Mouse (Mus musculus): ENCODE measurements around the gene Atp5j. TPM values are rescaled to one million over a fixed set of nuclear protein-coding genes. Genes with fewer than 3 reads are reported as not detected.
A peak's percentile ranks its signal among the peaks of the same experiment; 100 is the strongest.

Gene Atp5j
- 100 to 1,000 TPM; 355 to 408 TPM for total RNA-seq (2021)

GRCm38 (mm10) chr16:84835441-84835822, at the start of gene Atp5j:
Gene Atp5j, minus strand, starts transcription at chr16:84835625.
- peak; percentile 64 to 70 for DNase-seq (ENCODE audit: extremely low spot score in 1 of 2, low spot score in 1 of 2)

GRCm38 (mm10) chr16:84884572-84884971, 49.1 kb upstream of the Atp5j start:
- DNase-seq (ENCODE audit: extremely low spot score in 1 of 2, low spot score in 1 of 2), result no peak

GRCm38 (mm10) chr16:84881754-84882321, 46.4 kb upstream of the Atp5j start:
- no peak for DNase-seq (ENCODE audit: extremely low spot score in 1 of 2, low spot score in 1 of 2)

- no peak for DNase-seq (ENCODE audit: extremely low spot score in 1 of 2, low spot score in 1 of 2)
Measured at GRCm38 (mm10) chr16:84881168-84881567, 45.7 kb upstream of the Atp5j start.

GRCm38 (mm10) chr16:84879146-84879545, 43.7 kb upstream of the Atp5j start:
- DNase-seq (ENCODE audit: extremely low spot score in 1 of 2, low spot score in 1 of 2), result peak; percentile 54 to 82

- no peak for DNase-seq (ENCODE audit: extremely low spot score in 1 of 2, low spot score in 1 of 2)
Measured at GRCm38 (mm10) chr16:84876082-84876481, 40.7 kb upstream of the Atp5j start.

GRCm38 (mm10) chr16:84875718-84876035, 40.3 kb upstream of the Atp5j start:
- DNase-seq (ENCODE audit: extremely low spot score in 1 of 2, low spot score in 1 of 2), result peak in 1 of 2 experiments; percentile 14

- DNase-seq (ENCODE audit: extremely low spot score in 1 of 2, low spot score in 1 of 2), result peak; percentile 19 to 24
Measured at GRCm38 (mm10) chr16:84875012-84875717, 39.7 kb upstream of the Atp5j start.

GRCm38 (mm10) chr16:84873805-84874204, 38.4 kb upstream of the Atp5j start:
- DNase-seq (ENCODE audit: extremely low spot score in 1 of 2, low spot score in 1 of 2), result no peak

- DNase-seq (ENCODE audit: extremely low spot score in 1 of 2, low spot score in 1 of 2), result no peak
Measured at GRCm38 (mm10) chr16:84864656-84865055, 29.2 kb upstream of the Atp5j start.

- DNase-seq (ENCODE audit: extremely low spot score in 1 of 2, low spot score in 1 of 2), result no peak
Measured at GRCm38 (mm10) chr16:84853492-84853891, 18.1 kb upstream of the Atp5j start.

GRCm38 (mm10) chr16:84838576-84838975, 3.2 kb upstream of the Atp5j start:
- DNase-seq (ENCODE audit: extremely low spot score in 1 of 2, low spot score in 1 of 2), result no peak

GRCm38 (mm10) chr16:84835823-84836743, 658 bp upstream of the Atp5j start:
- peak in 1 of 2 experiments; percentile 16 for DNase-seq (ENCODE audit: extremely low spot score in 1 of 2, low spot score in 1 of 2)

GRCm38 (mm10) chr16:84834745-84835440, 532 bp downstream of the Atp5j start, which contains the start of gene Gabpa:
Gene Gabpa, plus strand, starts transcription at chr16:84834925.
- peak; percentile 74 to 76 for DNase-seq (ENCODE audit: extremely low spot score in 1 of 2, low spot score in 1 of 2)

GRCm38 (mm10) chr16:84834344-84834743, 1.1 kb downstream of the Atp5j start:
- no peak for DNase-seq (ENCODE audit: extremely low spot score in 1 of 2, low spot score in 1 of 2)

GRCm38 (mm10) chr16:84832736-84833135, 2.7 kb downstream of the Atp5j start:
- no peak for DNase-seq (ENCODE audit: extremely low spot score in 1 of 2, low spot score in 1 of 2)

- no peak for DNase-seq (ENCODE audit: extremely low spot score in 1 of 2, low spot score in 1 of 2)
Measured at GRCm38 (mm10) chr16:84831696-84832095, 3.7 kb downstream of the Atp5j start.

- no peak for DNase-seq (ENCODE audit: extremely low spot score in 1 of 2, low spot score in 1 of 2)
Measured at GRCm38 (mm10) chr16:84825009-84825408, 10.4 kb downstream of the Atp5j start.

GRCm38 (mm10) chr16:84817423-84817822, 18.0 kb downstream of the Atp5j start:
- peak in 1 of 2 experiments; percentile 33 for DNase-seq (ENCODE audit: extremely low spot score in 1 of 2, low spot score in 1 of 2)

- no peak for DNase-seq (ENCODE audit: extremely low spot score in 1 of 2, low spot score in 1 of 2)
Measured at GRCm38 (mm10) chr16:84814511-84814910, 20.9 kb downstream of the Atp5j start.

- no peak for DNase-seq (ENCODE audit: extremely low spot score in 1 of 2, low spot score in 1 of 2)
Measured at GRCm38 (mm10) chr16:84813852-84814251, 21.6 kb downstream of the Atp5j start.
